Mouse (Mus musculus) cerebellum, postnatal 14 days (tissue): ENCODE measurements around the gene Lgals3.
"Not testable (repeated sequence)": the region's sequence is repeated elsewhere in the genome, so short reads cannot be mapped to it uniquely, and the experiment has no call there.

Experiments
- DNase-seq, 2 experiments: peaks; one replicate each; pipeline ENCODE4 v3.0.0; 2021; ENCODE audit warnings: mixed read lengths in 2 of 2

The Lgals3 gene

DNA sequence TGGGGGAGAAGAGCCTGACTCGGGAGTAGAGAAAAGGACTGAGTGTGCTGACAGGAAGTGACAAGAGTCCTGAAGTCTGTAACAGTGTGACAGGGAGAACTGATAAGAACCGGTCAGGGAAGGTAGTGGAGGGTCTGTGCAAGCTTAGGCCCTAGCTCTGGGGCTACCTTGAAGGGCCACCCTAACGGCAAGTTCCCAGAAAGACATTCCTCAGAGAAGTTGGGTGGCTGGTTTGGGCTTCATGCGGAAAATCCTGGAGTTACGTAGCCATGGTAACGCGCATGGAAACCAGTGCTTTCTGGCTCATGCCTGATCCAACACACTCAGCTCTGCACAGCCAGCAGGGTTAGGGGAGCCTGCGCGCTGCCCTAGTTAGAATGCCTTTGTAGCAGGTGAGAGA, at the start of gene Lgals3:
TSS of gene Lgals3 (plus strand) at position 291 of the 400 bp plus-strand sequence.
- DNase-seq: peak; percentile 52 to 60

GRCm38 (mm10) chr14:47319362-47319761, 48.2 kb upstream of the Lgals3 start:
- no peak for DNase-seq

DNA sequence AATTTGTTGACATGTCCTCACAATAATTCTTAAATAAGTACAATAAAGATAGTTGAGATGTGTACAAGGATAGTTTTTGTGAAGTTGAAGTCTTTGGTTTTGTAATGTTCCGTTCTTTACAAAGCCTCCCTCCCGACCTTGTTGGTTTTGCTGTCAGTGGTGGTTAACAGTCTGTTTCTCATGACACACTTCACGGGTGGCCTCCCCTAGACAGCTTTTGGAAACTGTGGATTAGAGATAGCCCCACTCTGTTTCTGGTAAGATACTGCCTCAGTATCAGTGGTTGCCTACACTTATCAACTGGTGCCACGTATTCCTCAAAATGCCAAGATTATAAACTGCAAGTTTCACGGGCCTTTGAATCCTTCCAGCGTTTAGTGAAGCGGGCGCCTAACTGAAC, 46.0 kb upstream of the Lgals3 start:
- DNase-seq: not testable (repeated sequence)

DNA sequence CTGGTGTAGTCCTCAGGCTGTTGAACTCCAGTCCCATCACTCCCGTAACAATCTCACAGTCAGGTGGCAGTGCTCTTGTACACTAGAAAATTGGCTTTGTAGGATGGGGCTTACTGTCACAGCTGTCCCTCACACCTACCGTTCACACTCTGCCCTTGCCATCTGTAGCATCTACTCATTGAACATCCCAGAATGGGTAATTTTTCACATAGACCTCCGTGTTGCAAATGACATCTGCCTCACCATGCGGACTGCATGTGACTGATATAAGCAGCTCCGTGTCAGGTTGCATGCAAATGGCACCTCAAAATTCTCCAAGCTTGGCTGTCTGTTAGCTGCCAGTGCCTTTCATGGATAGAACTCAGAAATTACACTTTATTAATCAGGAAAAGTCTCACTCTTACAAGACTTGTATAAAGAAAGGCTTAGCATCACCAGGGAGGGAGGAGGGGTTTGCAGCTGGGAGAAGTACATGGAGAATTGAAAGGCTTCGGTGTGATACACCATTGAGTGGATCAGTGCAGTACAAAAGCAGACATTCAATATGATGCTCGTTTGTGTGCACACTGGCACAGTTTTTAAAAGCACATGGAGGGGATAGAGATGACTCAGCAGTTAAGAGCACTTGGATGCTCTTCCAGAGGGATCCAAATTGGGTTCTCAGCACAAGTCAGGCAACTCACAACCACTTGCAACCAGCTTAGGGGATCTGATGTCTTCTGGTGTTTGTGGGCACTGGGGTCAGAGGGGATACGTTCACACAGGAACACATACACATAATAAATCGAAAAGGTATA, 41.4 kb upstream of the Lgals3 start:
- DNase-seq: no peak

GRCm38 (mm10) chr14:47327347-47327746, 40.2 kb upstream of the Lgals3 start:
- DNase-seq: no peak

DNA sequence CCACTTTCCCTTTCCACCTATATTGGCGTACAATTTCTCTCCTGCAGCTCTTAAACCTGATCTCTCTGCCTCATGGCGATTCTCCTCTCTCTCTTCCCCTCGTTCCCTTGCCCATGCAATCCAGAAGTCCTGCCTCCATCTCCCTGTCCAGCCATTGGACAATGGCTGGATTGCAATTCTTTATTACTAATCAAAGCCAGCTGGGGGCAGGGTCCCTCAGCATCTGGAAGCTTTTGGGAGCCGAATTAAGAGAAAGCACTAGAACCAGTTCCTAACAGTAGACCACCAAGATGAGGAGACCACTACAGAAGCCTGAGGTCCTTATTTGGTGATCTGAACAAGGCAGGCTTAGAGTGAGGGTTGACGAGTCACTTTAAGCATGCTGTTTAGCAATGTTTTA, 35.6 kb upstream of the Lgals3 start:
- no peak for DNase-seq

GRCm38 (mm10) chr14:47334819-47335218, 32.7 kb upstream of the Lgals3 start:
- peak; percentile 71 to 81 for DNase-seq

DNA sequence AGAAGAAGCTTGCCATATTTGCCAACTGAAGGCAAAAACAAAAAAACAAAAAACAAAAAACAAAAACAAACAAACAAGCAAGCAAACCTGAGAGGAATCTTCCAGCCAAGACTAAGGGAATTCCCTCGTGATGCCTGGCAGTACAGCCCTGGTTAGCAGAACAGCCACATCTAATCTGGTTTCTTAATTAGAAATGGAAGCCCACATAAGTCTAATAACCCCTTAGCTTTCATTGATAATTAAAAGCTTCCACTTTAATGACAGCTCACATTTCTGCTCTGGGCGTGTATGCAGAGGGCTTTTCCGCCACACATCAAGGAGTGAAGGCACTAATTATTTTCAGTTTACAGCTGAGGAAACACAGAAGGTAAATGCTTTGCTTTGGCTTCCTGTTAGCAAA, 32.3 kb upstream of the Lgals3 start:
- DNase-seq: no peak

- peak; percentile 41 to 62 for DNase-seq
Observed at GRCm38 (mm10) chr14:47340231-47340925, 27.2 kb upstream of the Lgals3 start.

- DNase-seq: no peak
Observed at GRCm38 (mm10) chr14:47341811-47342291, 25.7 kb upstream of the Lgals3 start.

DNA sequence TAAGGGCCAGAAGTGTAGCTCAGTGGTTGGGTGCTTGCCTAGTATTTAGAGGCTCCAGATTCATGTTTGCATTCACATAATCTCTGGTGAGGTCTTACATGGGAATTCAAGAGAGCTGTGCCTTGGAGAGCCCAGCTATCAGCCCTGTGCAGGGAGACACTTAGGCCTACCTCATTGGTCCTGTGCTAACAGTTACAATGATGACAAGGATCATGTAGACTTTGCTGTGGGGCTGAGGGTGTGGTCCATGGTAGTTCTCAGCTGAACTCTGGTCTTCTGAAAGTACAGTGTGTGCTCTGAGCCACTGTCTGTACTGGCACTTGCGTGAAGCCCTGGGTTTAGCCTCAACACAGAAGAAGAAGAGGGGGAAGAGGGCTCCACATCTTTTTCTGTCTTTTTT, 20.8 kb upstream of the Lgals3 start:
- no peak for DNase-seq

GRCm38 (mm10) chr14:47350974-47351373, 16.6 kb upstream of the Lgals3 start:
- DNase-seq: no peak

- no peak for DNase-seq
Observed at GRCm38 (mm10) chr14:47352272-47352671, 15.3 kb upstream of the Lgals3 start.

GRCm38 (mm10) chr14:47353240-47353639, 14.3 kb upstream of the Lgals3 start:
- no peak for DNase-seq

DNA sequence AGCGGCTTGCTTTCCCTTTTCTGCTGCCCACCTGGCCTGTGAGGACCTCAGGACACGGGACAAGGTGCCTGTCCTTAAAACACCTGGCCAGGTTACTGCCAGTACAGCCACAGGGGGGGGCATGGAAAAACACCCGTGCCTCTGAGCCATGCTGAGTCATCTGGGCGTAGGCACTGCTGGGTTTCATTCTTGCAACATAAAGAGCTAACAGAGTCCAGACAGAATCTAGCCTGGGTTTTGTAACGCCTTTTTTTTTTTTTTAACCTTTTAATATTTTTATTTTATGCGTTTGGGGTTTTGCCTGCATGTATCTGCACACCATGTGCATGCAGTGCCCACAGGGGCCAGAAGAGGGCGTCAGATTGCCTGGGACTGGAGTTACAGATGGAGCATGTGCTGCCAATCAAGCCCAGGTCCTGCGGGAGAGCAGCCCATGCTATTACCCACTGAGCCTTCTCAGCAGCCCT, 13.4 kb upstream of the Lgals3 start:
- DNase-seq: peak in 1 of 2 experiments; percentile 48

- DNase-seq: no peak
Observed at GRCm38 (mm10) chr14:47354948-47355347, 12.6 kb upstream of the Lgals3 start.

- DNase-seq: no peak
Observed at GRCm38 (mm10) chr14:47356622-47357021, 10.9 kb upstream of the Lgals3 start.

DNA sequence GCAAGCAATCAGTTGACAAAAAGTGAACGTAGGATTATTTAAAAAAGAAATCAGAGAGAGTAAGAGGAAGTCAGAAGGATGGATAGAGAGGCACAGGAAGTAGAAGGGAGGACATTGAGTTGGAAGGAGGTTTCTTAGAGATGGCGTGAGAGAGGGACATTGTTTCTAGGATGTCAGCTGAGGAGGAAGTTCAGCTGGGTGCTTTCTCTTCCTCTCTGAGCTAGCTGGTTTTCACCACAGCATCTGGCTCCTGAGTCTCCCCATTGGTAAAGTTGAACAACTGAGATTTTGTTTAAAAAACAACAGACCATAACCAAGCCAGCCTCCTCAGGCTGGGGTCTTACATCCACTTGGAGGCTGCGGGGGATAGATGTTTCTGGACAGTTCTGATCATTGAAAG, 7.9 kb upstream of the Lgals3 start:
- no peak for DNase-seq

GRCm38 (mm10) chr14:47361418-47361817, 6.1 kb upstream of the Lgals3 start:
- no peak for DNase-seq

GRCm38 (mm10) chr14:47361899-47362298, 5.7 kb upstream of the Lgals3 start:
- no peak for DNase-seq

DNA sequence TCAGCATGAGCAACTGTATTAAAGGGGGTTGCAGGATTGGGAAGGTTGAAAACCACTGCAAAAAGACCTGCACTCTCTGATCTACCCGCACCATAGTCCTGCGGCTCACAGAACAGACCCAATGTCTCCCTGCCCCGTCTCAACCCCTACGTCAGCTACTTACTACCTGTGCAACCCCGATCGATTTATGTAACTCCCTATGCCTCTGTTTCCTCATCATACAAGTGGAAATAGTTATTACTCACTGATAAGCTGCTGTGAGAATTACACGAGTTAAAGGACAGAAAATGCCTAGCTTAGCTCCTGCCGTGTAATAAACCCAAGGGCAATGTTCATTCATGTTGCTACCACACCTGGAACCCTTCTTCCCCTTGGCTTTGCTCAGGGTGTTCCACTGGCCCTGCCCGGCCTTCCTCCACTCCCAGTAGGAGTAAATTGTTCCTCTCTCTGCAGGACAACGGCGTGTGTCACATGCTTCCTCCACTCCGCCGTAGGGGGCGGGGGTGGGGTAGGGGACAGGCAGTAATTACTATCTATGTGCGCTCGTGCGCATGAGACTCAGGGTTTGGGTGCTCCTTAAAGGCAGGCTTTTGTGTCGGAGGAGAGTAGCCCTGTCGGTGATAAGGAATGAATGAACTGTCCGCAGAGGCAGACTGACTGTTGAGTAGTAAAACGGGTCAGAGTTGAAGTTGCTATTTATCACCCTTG, 2.7 kb upstream of the Lgals3 start:
- DNase-seq: peak; percentile 23 to 35

DNA sequence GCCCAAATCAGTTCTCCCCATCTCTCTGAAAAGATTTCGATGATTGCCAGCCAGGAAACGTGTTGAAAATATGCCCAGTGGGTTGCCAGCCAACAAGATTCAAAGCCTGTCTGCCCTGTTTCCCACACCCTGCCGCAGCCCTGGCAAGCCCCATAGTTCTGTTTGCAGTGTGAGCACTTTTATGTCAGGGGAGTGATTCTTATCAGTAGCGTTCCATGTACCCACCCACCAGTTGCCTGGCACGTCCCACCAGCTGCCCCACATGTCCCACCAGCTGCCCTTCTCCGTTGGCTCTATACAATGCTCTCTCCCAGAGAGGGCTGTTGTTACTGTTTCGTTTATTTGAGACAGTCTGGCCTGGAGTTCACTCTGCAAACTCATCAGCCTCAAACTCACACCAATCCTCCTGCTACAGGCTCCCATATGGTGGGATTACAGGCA, 650 bp upstream of the Lgals3 start:
- DNase-seq: peak; percentile 86 to 87

DNA sequence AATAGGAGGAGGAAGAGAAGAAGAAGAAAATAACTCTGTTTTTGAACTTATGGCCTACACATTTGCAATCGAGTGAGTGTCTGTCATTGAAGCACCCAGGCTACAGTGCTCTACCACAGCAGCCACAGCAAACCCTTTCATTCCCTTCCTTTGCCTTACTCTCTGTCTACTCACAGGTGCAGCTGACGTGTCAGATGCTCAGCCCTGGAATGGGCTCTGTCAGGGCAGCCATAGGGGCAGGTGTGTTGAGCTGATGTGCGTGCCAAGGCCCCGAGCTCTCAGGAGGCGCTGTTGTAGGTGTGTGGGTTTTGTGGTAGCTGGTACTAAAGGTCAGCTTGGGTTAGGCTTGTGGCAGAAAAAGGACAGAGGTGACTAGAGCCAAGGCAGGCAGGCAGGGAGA, 2.2 kb downstream of the Lgals3 start:
- no peak for DNase-seq
